Mouse (Mus musculus) embryonic fibroblast, embryonic 13.5 days (primary cell): ENCODE results near the gene Nkapl. TPM values are rescaled to one million over a fixed set of nuclear protein-coding genes. Genes with fewer than 3 reads are reported as not detected.
"Not testable (repeated sequence)": the region's sequence is repeated elsewhere in the genome, so short reads cannot be mapped to it uniquely, and the experiment has no call there.

ENCODE experiments used
- H3K27ac ChIP-seq: 2 replicates; pipeline ENCODE4 v1.5.1; 2012; ENCODE audit warnings: low read length, control low read depth, inconsistent platforms; ENCODE audit not compliant: insufficient read depth
- H3K4me1 ChIP-seq: 2 replicates; pipeline ENCODE4 v1.6.1; 2011; ENCODE audit warnings: low read length; ENCODE audit not compliant: control insufficient read depth, insufficient read depth
- H3K4me3 ChIP-seq: 2 replicates; pipeline ENCODE4 v1.5.1; 2011; ENCODE audit warnings: mild to moderate bottlenecking, control low read depth, low read length; ENCODE audit not compliant: insufficient read depth
- CTCF ChIP-seq: IDR thresholded peaks from 2 replicates; pipeline ENCODE4 v1.5.1; 2011; ENCODE audit warnings: mild to moderate bottlenecking, control low read depth, low read length, moderate library complexity, borderline replicate concordance; ENCODE audit not compliant: insufficient read depth
- POLR2A ChIP-seq: IDR thresholded peaks from 2 replicates; pipeline ENCODE4 v1.6.1; 2011; ENCODE audit warnings: low read depth, mild to moderate bottlenecking, control low read depth, low read length, moderate library complexity
- polyA plus RNA-seq: library from polyadenylated mRNA; stranded (reverse); fragments of >200 nt; gene quantifications from 2 replicates; pipeline ENCODE4 v1.2.4, GENCODE M21; 2011; ENCODE audit warnings: low read depth; ENCODE audit not compliant: missing spikeins, insufficient read length

Gene Nkapl
- polyA plus RNA-seq, 1 experiment = 1.4 TPM

DNA sequence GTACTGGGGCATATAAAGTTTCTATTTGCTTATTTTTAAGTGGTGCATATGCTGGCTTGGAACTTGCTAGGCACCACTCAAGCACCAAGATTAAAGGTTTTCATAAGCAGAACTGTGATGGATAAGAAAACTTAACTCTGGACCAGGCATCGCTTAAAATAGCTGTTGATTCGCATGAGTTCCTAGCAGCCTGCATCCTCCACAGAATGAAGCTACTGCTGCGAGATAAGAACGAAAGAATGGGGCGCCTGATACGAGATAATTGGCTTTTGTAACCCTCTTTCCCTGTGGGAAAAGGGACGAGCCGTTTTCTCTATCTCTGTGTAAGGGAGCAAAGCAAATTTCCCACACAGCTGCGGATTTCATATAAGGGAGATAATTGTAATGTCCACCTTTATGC, 788 bp upstream of the Nkapl start:
- no peak for TF ChIP-seq POLR2A
- no peak for TF ChIP-seq CTCF
- Histone ChIP-seq H3K4me3 (no peak overlapping the region), H3K27ac (no peak overlapping the region), H3K4me1 (peaks cover 2% of the 10 kb centered on the region)

GRCm38 (mm10) chr13:21467336-21467735, 973 bp downstream of the Nkapl start:
- peaks cover 2% of the 10 kb centered on the region for H3K4me1 ChIP-seq
- no peak for TF ChIP-seq POLR2A
- no peak for TF ChIP-seq CTCF
- no peak overlapping the region for H3K4me3 ChIP-seq

DNA sequence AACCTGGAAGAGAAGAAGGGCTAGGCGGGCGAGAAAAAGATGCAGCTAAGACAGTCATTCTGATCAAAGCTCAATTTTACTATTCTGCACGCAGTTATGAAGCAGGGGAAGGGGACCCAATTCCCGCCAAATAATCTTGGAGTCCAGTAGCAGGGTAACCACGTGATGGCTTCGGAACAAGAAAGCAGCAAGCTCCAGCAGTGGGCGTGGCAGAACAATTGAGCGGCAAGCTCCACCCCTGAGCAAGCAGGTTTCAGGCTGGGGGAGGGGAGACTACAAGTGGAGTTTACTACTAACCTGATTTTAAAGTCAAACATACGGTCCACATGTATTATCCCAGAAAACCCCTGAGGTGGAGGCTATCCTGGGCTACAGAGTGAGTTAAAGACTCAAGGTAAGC, 5.8 kb downstream of the Nkapl start:
- H3K4me1 ChIP-seq, H3K27ac ChIP-seq, H3K4me3 ChIP-seq: not testable (repeated sequence)

More at GRCm38 (mm10) chr13:21467336-21467735, 973 bp downstream of the Nkapl start:
- H3K27ac ChIP-seq = no peak overlapping the region

- Histone ChIP-seq H3K4me1 (no peaks in the 10 kb centered on the region), H3K4me3 (no peak overlapping the region), H3K27ac (no peak overlapping the region)
- no peak for TF ChIP-seq POLR2A
Observed at GRCm38 (mm10) chr13:21456347-21456746, 12.0 kb downstream of the Nkapl start.

DNA sequence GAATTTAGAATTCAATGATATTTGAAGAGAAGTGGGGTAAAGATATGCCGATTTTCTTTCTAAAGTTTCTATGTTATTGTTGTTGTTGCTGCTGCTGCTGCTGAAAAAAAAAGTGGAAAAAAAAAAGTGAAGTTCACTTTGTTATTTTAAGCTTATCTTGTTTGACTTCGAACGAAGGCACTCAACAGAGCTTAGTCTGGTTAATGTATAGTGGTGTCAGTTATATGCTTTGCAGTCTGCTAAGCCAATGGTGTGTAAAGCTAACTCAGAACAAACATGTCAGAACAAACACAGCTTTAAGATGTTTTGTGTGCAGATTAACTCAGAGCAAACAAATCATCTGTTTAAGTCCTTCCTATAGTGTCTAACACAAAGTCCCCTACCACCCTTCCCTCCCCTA, 14.2 kb downstream of the Nkapl start:
- H3K4me1 ChIP-seq = no peaks in the 10 kb centered on the region
- TF ChIP-seq POLR2A (no peak), CTCF (no peak)
- no peak overlapping the region for H3K4me3 ChIP-seq
- H3K27ac ChIP-seq = no peak overlapping the region

- TF ChIP-seq POLR2A (peak; percentile 85), CTCF (no peak)
- no peaks in the 10 kb centered on the region for H3K4me1 ChIP-seq
- peak within 1 kb of the TSS; percentile 79 for H3K4me3 ChIP-seq
- peak within 1 kb of the TSS; percentile 48 for H3K27ac ChIP-seq
Observed at GRCm38 (mm10) chr13:21453449-21453848, 14.9 kb downstream of the Nkapl start, which contains the start of gene Zscan26. Gene Zscan26 (minus strand): TSS chr13:21453730.

- no peaks in the 10 kb centered on the region for H3K4me1 ChIP-seq
- peak overlapping the region; percentile 48; the same call in 1 of the 2 replicates for H3K27ac ChIP-seq
- H3K4me3 ChIP-seq = peak overlapping the region; percentile 79
- TF ChIP-seq POLR2A = no peak
- no peak for TF ChIP-seq CTCF
Observed at GRCm38 (mm10) chr13:21453042-21453441, 15.3 kb downstream of the Nkapl start.

GRCm38 (mm10) chr13:21447856-21448614, 20.3 kb downstream of the Nkapl start:
- TF ChIP-seq CTCF = no peak
- TF ChIP-seq POLR2A = no peak
- Histone ChIP-seq H3K4me1 (no peaks in the 10 kb centered on the region), H3K4me3 (no peak overlapping the region), H3K27ac (no peak overlapping the region)

DNA sequence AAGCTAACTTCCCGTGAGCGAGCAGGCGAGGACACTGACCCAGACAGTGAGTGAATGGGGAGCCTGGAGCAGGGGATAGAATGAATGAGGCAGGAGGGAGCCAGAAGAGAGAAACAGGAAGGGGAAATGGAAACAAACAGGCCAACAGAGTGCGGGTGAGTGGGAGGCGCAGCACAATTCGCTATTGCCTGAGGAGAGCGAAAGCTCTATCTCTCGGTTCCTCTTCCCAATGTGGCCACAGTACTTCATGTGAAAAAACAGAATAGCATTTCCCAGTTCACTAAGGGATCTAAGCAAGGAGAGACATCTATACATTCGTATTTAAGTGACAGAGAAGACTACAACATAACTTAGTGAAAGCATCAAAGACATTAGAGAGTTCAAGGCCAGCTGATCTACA, 21.5 kb downstream of the Nkapl start:
- H3K4me1 ChIP-seq = no peaks in the 10 kb centered on the region
- H3K27ac ChIP-seq = no peak overlapping the region
- no peak overlapping the region for H3K4me3 ChIP-seq
- no peak for TF ChIP-seq CTCF
- TF ChIP-seq POLR2A = no peak

- peak overlapping the region; percentile 48 for H3K4me3 ChIP-seq
- no peak overlapping the region for H3K27ac ChIP-seq
- TF ChIP-seq CTCF (no peak), POLR2A (no peak)
- H3K4me1 ChIP-seq = no peaks in the 10 kb centered on the region
Observed at GRCm38 (mm10) chr13:21441207-21441572, 27.1 kb downstream of the Nkapl start.
